Mouse (Mus musculus) liver, embryonic 14.5 days (tissue): Measurements from ENCODE around the gene Cnfn. TPM values are rescaled to one million over a fixed set of nuclear protein-coding genes. Genes with fewer than 3 reads are reported as not detected.

Experiments
- ATAC-seq: fragments of 200-750 bp; cut with Nextera tagmentation; 2 replicates; pipeline ENCODE4 v1.8.0; 2017; ENCODE audit warnings: moderate number of reproducible peaks, mild to moderate bottlenecking, moderate library complexity; ENCODE audit not compliant: insufficient read depth
- DNase-seq, 3 experiments: peaks; one replicate each; pipeline ENCODE4 v3.0.0-alpha.2; 2012 to 2013; ENCODE audit warnings: low read depth in 3 of 3, low spot score in 3 of 3
- H3K27ac ChIP-seq: fragments of 300-500 bp; sonication (generic); 2 replicates; pipeline ENCODE4 v1.5.1; 2014; ENCODE audit warnings: moderate library complexity, mild to moderate bottlenecking, control low read depth, inconsistent platforms
- H3K27me3 ChIP-seq: fragments of 300-500 bp; sonication (generic); 2 replicates; pipeline ENCODE4 v1.6.1; 2014; ENCODE audit warnings: mild to moderate bottlenecking, low read length, moderate library complexity; ENCODE audit not compliant: control insufficient read depth, insufficient read depth
- H3K36me3 ChIP-seq: fragments of 300-500 bp; sonication (generic); replicated peaks from 2 replicates; pipeline ENCODE4 v1.6.1; 2014; ENCODE audit warnings: low read depth; ENCODE audit not compliant: control insufficient read depth, insufficient read depth
- H3K4me1 ChIP-seq, 2 experiments: fragments of 200-500 bp in 1 of 2; fragments of 300-500 bp in 1 of 2; sonication (generic) in 1 of 2; replicated peaks; 2 replicates each; pipeline ENCODE4 v1.6.1; 2012 to 2014; ENCODE audit warnings: antibody characterized with exemption in 1 of 2, inconsistent platforms in 1 of 2, low read length in 1 of 2; ENCODE audit not compliant: control insufficient read depth in 2 of 2, insufficient read depth in 2 of 2
- H3K4me2 ChIP-seq: fragments of 300-500 bp; sonication (generic); 2 replicates; pipeline ENCODE4 v1.6.1; 2014; ENCODE audit warnings: low read depth, mild to moderate bottlenecking, control low read depth, moderate library complexity
- H3K4me3 ChIP-seq, 2 experiments: fragments of 200-500 bp in 1 of 2; fragments of 300-500 bp in 1 of 2; sonication (generic) in 1 of 2; 2 replicates each; pipeline ENCODE4 v1.5.1; 2012 to 2014; ENCODE audit warnings: low read depth in 2 of 2, low read length in 2 of 2, mild to moderate bottlenecking in 2 of 2, control low read depth in 1 of 2, inconsistent platforms in 1 of 2, moderate library complexity in 1 of 2; ENCODE audit not compliant: insufficient read depth in 1 of 2
- H3K9ac ChIP-seq: fragments of 300-500 bp; sonication (generic); replicated peaks from 2 replicates; pipeline ENCODE4 v1.6.1; 2014; ENCODE audit warnings: mild to moderate bottlenecking, control low read depth, moderate library complexity
- H3K9me3 ChIP-seq: fragments of 300-500 bp; sonication (generic); 2 replicates; pipeline ENCODE4 v1.6.1; 2016; ENCODE audit warnings: low read length, mixed read lengths; ENCODE audit not compliant: control insufficient read depth
- CTCF ChIP-seq: IDR thresholded peaks from 2 replicates; pipeline ENCODE4 v1.5.1; 2016; ENCODE audit warnings: antibody characterized with exemption, low read depth, control low read depth
- EP300 ChIP-seq: IDR thresholded peaks from 2 replicates; pipeline ENCODE4 v1.6.1; 2016; ENCODE audit warnings: antibody characterized with exemption, low read depth
- WGBS: fragments of 180-500 bp; shearing (Covaris S2); extraction: QIAGEN DNeasy Blood & Tissue Kit; methylation state at CpG from one replicate; pipeline ENCODE4 v1.1.7; 2014; ENCODE audit not compliant: insufficient replicate concordance; 5-methylcytosine and 5-hydroxymethylcytosine counted together
- polyA plus RNA-seq, 2 experiments: library from polyadenylated mRNA; depleted of rRNA in 1 of 2; stranded (reverse) in 1 of 2; unstranded in 1 of 2; fragments of >200 nt; fragmentation: Nextera tagmentation in 1 of 2; extraction: Ambion mirVana in 1 of 2; gene quantifications; 2 replicates each; pipeline versions ENCODE4 v1.2.1 to v1.2.3; 2012 to 2014

Cnfn gene
- polyA plus RNA-seq, 2 experiments = not detected

GRCm38 (mm10) chr7:25398610-25399009, 29.1 kb upstream of the Cnfn start, which contains the start of gene Lipe:
Gene Lipe (minus strand): TSS chr7:25398710.
- H3K9ac ChIP-seq = no peak within 1 kb of the TSS
- H3K36me3 ChIP-seq = no peaks in the 10 kb centered on the region
- no peak within 1 kb of the TSS for H3K4me2 ChIP-seq
- TF ChIP-seq CTCF (no peak), EP300 (no peak)
- no peak within 1 kb of the TSS for H3K27ac ChIP-seq
- no peak for DNase-seq
- H3K4me3 ChIP-seq = no peak within 1 kb of the TSS
- H3K4me1 ChIP-seq = peaks cover 9 to 14% of the 10 kb centered on the region in 2 experiments
- 83% methylated on average over 1 of the region's 1 CpGs for WGBS
- no peak for ATAC-seq
- H3K27me3 ChIP-seq = no peaks in the 10 kb centered on the region
- no peaks in the 10 kb centered on the region for H3K9me3 ChIP-seq

GRCm38 (mm10) chr7:25396621-25397020, 27.1 kb upstream of the Cnfn start:
- Histone ChIP-seq H3K27me3 (no peaks in the 10 kb centered on the region), H3K4me3 (no peak overlapping the region), H3K4me2 (no peak overlapping the region; the same call in 1 of the 2 replicates), H3K36me3 (no peaks in the 10 kb centered on the region), H3K4me1 (peaks cover 7 to 9% of the 10 kb centered on the region in 2 experiments; a peak in 3 of 4 replicates), H3K9me3 (no peaks in the 10 kb centered on the region), H3K9ac (no peak overlapping the region), H3K27ac (no peak overlapping the region)
- DNase-seq = no peak
- ATAC-seq = no peak
- 85% methylated on average over 14 of the region's 14 CpGs for WGBS
- TF ChIP-seq CTCF = no peak
- no peak for TF ChIP-seq EP300

GRCm38 (mm10) chr7:25395558-25396521, 26.3 kb upstream of the Cnfn start:
- DNase-seq (peak; percentile 78 to 87 (median 81)), ATAC-seq (peak; percentile 93)
- H3K27me3 ChIP-seq = no peaks in the 10 kb centered on the region
- no peaks in the 10 kb centered on the region for H3K36me3 ChIP-seq
- peak overlapping the region; percentile 96 for H3K4me2 ChIP-seq
- no peaks in the 10 kb centered on the region for H3K9me3 ChIP-seq
- H3K4me3 ChIP-seq = peak overlapping the region; percentile 71 to 79
- H3K4me1 ChIP-seq = peaks cover 8 to 10% of the 10 kb centered on the region in 2 experiments
- H3K27ac ChIP-seq = no peak overlapping the region
- TF ChIP-seq EP300 (no peak), CTCF (no peak)
- WGBS = 5% methylated on average over 52 of the region's 52 CpGs
- peak overlapping the region; percentile 47 for H3K9ac ChIP-seq

GRCm38 (mm10) chr7:25395186-25395557, 25.6 kb upstream of the Cnfn start:
- Histone ChIP-seq H3K9me3 (no peaks in the 10 kb centered on the region), H3K27me3 (no peaks in the 10 kb centered on the region), H3K27ac (no peak overlapping the region), H3K4me2 (peak overlapping the region; percentile 96), H3K4me3 (peak overlapping the region; percentile 71 to 79), H3K36me3 (no peaks in the 10 kb centered on the region), H3K9ac (peak overlapping the region; percentile 47), H3K4me1 (peaks cover 14 to 15% of the 10 kb centered on the region in 2 experiments)
- WGBS = 1% methylated on average over 22 of the region's 22 CpGs
- TF ChIP-seq EP300 = no peak
- TF ChIP-seq CTCF = no peak
- ATAC-seq (peak; percentile 7; the same call in 1 of the 2 replicates), DNase-seq (no peak)

GRCm38 (mm10) chr7:25394754-25395153, 25.2 kb upstream of the Cnfn start:
- H3K4me3 ChIP-seq = peak overlapping the region; percentile 71 to 79
- ATAC-seq (no peak), DNase-seq (no peak)
- H3K9me3 ChIP-seq = no peaks in the 10 kb centered on the region
- TF ChIP-seq CTCF (no peak), EP300 (no peak)
- 19% methylated on average over 7 of the region's 7 CpGs for WGBS
- H3K9ac ChIP-seq = peak overlapping the region; percentile 47
- no peaks in the 10 kb centered on the region for H3K27me3 ChIP-seq
- H3K36me3 ChIP-seq = no peaks in the 10 kb centered on the region
- H3K4me1 ChIP-seq = peaks cover 17 to 18% of the 10 kb centered on the region in 2 experiments
- no peak overlapping the region for H3K27ac ChIP-seq
- H3K4me2 ChIP-seq = peak overlapping the region; percentile 96
